Mouse (Mus musculus): ENCODE data around the gene Slc25a17.

GRCm38 (mm10) chr15:81298213-81298612 is 62.4 kb downstream of the Slc25a17 start:
- TF ChIP-seq CTCF (IDR thresholded peaks at IDR 0.05; ENCODE audit: low read depth, low read length): no peak
- no peak for TF ChIP-seq POLR2A (IDR thresholded peaks at IDR 0.05; ENCODE audit: extremely low read depth, insufficient read depth, low read length)
